Mouse (Mus musculus) megakaryocyte, embryonic 14.5 days (primary cell): Measurements from ENCODE around the gene Phf7.

Experiments used
- FLI1 ChIP-seq: IDR thresholded peaks from 2 replicates; pipeline ENCODE4 v1.6.1; 2012; ENCODE audit warnings: low read length, inconsistent platforms, mixed read lengths
- GATA1 ChIP-seq: IDR thresholded peaks from 3 replicates; pipeline ENCODE4 v1.6.1; 2012; ENCODE audit warnings: mixed read lengths, low read length, inconsistent platforms, borderline replicate concordance

GRCm38 (mm10) chr14:31194441-31194840 lies 56.7 kb downstream of the Phf7 start:
- TF ChIP-seq GATA1 (no peak), FLI1 (no peak)
